Mouse (Mus musculus) gastrocnemius, postnatal 14 days (tissue): ENCODE data around the gene Bbs2. TPM values are rescaled to one million over a fixed set of nuclear protein-coding genes. Genes with fewer than 3 reads are reported as not detected.

ENCODE experiments used
- DNase-seq: peaks from one replicate; pipeline ENCODE4 v3.0.0; 2021; ENCODE audit warnings: mixed read lengths
- intact Hi-C: fragments of 180-260 bp; cut with DNase I; formaldehyde crosslinking; loops from one replicate; pipeline ENCODE4 v1.15.1; 2025; ENCODE audit warnings: low total_unique reads
- total RNA-seq, 2 experiments: library from RNA; stranded (reverse); gene quantifications; 2 replicates each; pipeline ENCODE4 v1.2.3; 2021

Gene Bbs2
- total RNA-seq, 2 experiments from 2014 or later, result 3.1 to 3.7 TPM

DNA sequence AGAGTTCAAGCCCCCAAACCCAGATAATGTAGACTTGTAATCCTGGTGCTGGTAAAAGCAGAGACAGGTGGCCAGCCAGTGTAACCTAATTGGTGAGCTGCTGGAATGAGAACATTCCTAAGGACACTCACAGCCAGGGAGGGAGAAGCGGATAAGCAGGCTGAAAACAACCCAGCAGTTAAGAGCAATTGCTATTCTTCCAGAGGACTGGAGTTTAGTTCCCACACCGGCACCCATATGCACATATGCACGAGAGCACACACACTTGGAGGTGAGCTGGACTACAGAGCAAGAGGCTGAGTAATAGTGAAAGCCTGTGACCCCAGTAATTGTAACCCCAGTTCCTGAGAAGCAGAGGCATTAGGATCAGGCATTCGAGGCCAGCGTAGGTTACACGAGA, 74.8 kb downstream of the Bbs2 start:
- intact Hi-C loops, result no loop called here
- no peak for DNase-seq

Other genes with a start within 250 kb of the Bbs2 start
- 10 to 100 TPM; 69.7 to 70.6 TPM for gene Amfr, start 86.1 kb downstream of the Bbs2 start, total RNA-seq
- gene Nudt21, start 61.9 kb downstream of the Bbs2 start, total RNA-seq, result 10 to 100 TPM; 14.6 to 18.5 TPM
- 10 to 100 TPM; 14.5 to 15.2 TPM for gene Ogfod1, start 61.7 kb downstream of the Bbs2 start, total RNA-seq
- gene Mt4, start 38.3 kb upstream of the Bbs2 start, total RNA-seq, result not detected
- 10 to 100 TPM in 1 of 2 experiments, 1 to 10 TPM in 1; 5.8 to 11.2 TPM for gene Mt3, start 53.7 kb upstream of the Bbs2 start, total RNA-seq
- gene Mt2, start 73.7 kb upstream of the Bbs2 start, total RNA-seq, result 100 to 1,000 TPM in 1 of 2 experiments, 10 to 100 TPM in 1; 20.2 to 206 TPM
- 100 to 1,000 TPM in 1 of 2 experiments, 10 to 100 TPM in 1; 18.6 to 129 TPM for gene Mt1, start 80.2 kb upstream of the Bbs2 start, total RNA-seq
- 10 to 100 TPM in 1 of 2 experiments, 1 to 10 TPM in 1; 10.0 to 13.2 TPM for gene Nup93, start 115.6 kb upstream of the Bbs2 start, total RNA-seq
- gene Slc12a3, start 230.3 kb upstream of the Bbs2 start, total RNA-seq, result not detected